Mouse (Mus musculus) C2C12 (cell line): ENCODE results near the gene Slc16a13. TPM values are rescaled to one million over a fixed set of nuclear protein-coding genes. Genes with fewer than 3 reads are reported as not detected.
A peak's percentile ranks its signal among the peaks of the same experiment; 100 is the strongest.

ENCODE experiments used
- H3K27me3 ChIP-seq: one replicate; pipeline ENCODE4 v1.6.1; 2011; ENCODE audit not compliant: control insufficient read depth, insufficient read depth, insufficient read length
- H3K36me3 ChIP-seq: one replicate; pipeline ENCODE4 v1.6.1; 2011; ENCODE audit not compliant: control insufficient read depth, insufficient read depth
- H3K4me3 ChIP-seq: one replicate; pipeline ENCODE4 v1.5.1; 2011; ENCODE audit warnings: mild to moderate bottlenecking, control low read depth; ENCODE audit not compliant: poor library complexity, insufficient read depth, severe bottlenecking
- H3K79me2 ChIP-seq: one replicate; pipeline ENCODE4 v1.6.1; 2011; ENCODE audit not compliant: control insufficient read depth, insufficient read depth
- H3K79me3 ChIP-seq: one replicate; pipeline ENCODE4 v1.6.1; 2011; ENCODE audit warnings: low read depth, control low read depth
- H3ac ChIP-seq: one replicate; pipeline ENCODE3; 2011; ENCODE audit warnings: low read depth; ENCODE audit not compliant: control insufficient read depth, insufficient read length
- CEBPB ChIP-seq: IDR thresholded peaks from one replicate; pipeline ENCODE4 v1.6.1; 2011; ENCODE audit warnings: low read depth, mild to moderate bottlenecking, control low read depth, moderate library complexity
- CTCF ChIP-seq: IDR thresholded peaks from one replicate; pipeline ENCODE4 v1.5.1; 2011; ENCODE audit not compliant: control insufficient read depth, insufficient read depth, insufficient read length
- FOSL1 ChIP-seq: IDR thresholded peaks from one replicate; pipeline ENCODE4 v1.8.0; 2011; ENCODE audit warnings: mild to moderate bottlenecking, low read length; ENCODE audit not compliant: poor library complexity, insufficient read depth, severe bottlenecking
- MAX ChIP-seq: IDR thresholded peaks from one replicate; pipeline ENCODE4 v1.6.1; 2011; ENCODE audit warnings: mild to moderate bottlenecking, control low read depth
- MYOD1 ChIP-seq: IDR thresholded peaks from one replicate; pipeline ENCODE4 v1.6.1; 2011; ENCODE audit warnings: low read depth; ENCODE audit not compliant: control insufficient read depth, insufficient read length
- MYOG ChIP-seq: IDR thresholded peaks from one replicate; pipeline ENCODE4 v1.6.1; 2011; ENCODE audit not compliant: control insufficient read depth, insufficient read length; ENCODE audit errors: extremely low read depth
- USF1 ChIP-seq: IDR thresholded peaks from one replicate; pipeline ENCODE4 v1.6.1; 2011; ENCODE audit warnings: low read depth, mild to moderate bottlenecking, control low read depth, moderate library complexity
- polyA plus RNA-seq: library from polyadenylated mRNA; unstranded; fragments of >200 nt; fragmentation: generic; extraction: Trizol; gene quantifications from one replicate; pipeline ENCODE4 v1.2.1, GENCODE M21; 2012; ENCODE audit warnings: missing spikeins

The Slc16a13 gene
- polyA plus RNA-seq, 1 experiment = 22.0 TPM

- Histone ChIP-seq H3K36me3 (no peaks in the 10 kb centered on the region), H3K4me3 (no peak overlapping the region), H3K27me3 (peaks cover 18% of the 10 kb centered on the region), H3K79me3 (no peaks in the 10 kb centered on the region), H3K79me2 (no peaks in the 10 kb centered on the region), H3ac (no peak overlapping the region)
- no peak for TF ChIP-seq FOSL1
Observed at GRCm38 (mm10) chr11:70254337-70254736, 33.5 kb upstream of the Slc16a13 start.

- TF ChIP-seq MAX = no peak
- no peak for TF ChIP-seq CTCF
- TF ChIP-seq MYOD1 = no peak
- no peak for TF ChIP-seq FOSL1
- TF ChIP-seq USF1 = no peak
- TF ChIP-seq MYOG = no peak
- TF ChIP-seq CEBPB = no peak
- Histone ChIP-seq H3K27me3 (peaks cover 20% of the 10 kb centered on the region), H3K79me2 (no peaks in the 10 kb centered on the region), H3K4me3 (no peak overlapping the region), H3K79me3 (no peaks in the 10 kb centered on the region), H3K36me3 (no peaks in the 10 kb centered on the region), H3ac (no peak overlapping the region)
Observed at GRCm38 (mm10) chr11:70251853-70252252, 31.0 kb upstream of the Slc16a13 start.

GRCm38 (mm10) chr11:70250150-70250549 lies 29.3 kb upstream of the Slc16a13 start:
- Histone ChIP-seq H3K79me3 (no peaks in the 10 kb centered on the region), H3K27me3 (peaks cover 36% of the 10 kb centered on the region), H3K36me3 (no peaks in the 10 kb centered on the region), H3K79me2 (no peaks in the 10 kb centered on the region), H3K4me3 (no peak overlapping the region), H3ac (no peak overlapping the region)
- TF ChIP-seq FOSL1 (no peak), MAX (no peak)

- Histone ChIP-seq H3K79me3 (no peaks in the 10 kb centered on the region), H3K36me3 (no peaks in the 10 kb centered on the region), H3K79me2 (no peaks in the 10 kb centered on the region), H3K4me3 (no peak overlapping the region), H3ac (no peak overlapping the region), H3K27me3 (peaks cover 30% of the 10 kb centered on the region)
- TF ChIP-seq MYOG (no peak), MYOD1 (no peak), CTCF (peak; percentile 6), FOSL1 (no peak)
Observed at GRCm38 (mm10) chr11:70247136-70247845, 26.4 kb upstream of the Slc16a13 start.

- Histone ChIP-seq H3K79me2 (peaks cover 18% of the 10 kb centered on the region), H3K27me3 (peaks cover 27% of the 10 kb centered on the region), H3K36me3 (no peaks in the 10 kb centered on the region), H3K4me3 (no peak overlapping the region), H3ac (no peak overlapping the region), H3K79me3 (peaks cover 16% of the 10 kb centered on the region)
- no peak for TF ChIP-seq FOSL1
Observed at GRCm38 (mm10) chr11:70242591-70242990, 21.7 kb upstream of the Slc16a13 start.

GRCm38 (mm10) chr11:70239541-70240279 lies 18.8 kb upstream of the Slc16a13 start, which contains the start of the genes Gm21988 and Rnasek:
Gm21988 (minus strand) TSS chr11:70239830.
Rnasek (minus strand) TSS chr11:70239842.
- Histone ChIP-seq H3K79me2 (peaks cover 31% of the 10 kb centered on the region), H3K36me3 (peaks cover 9% of the 10 kb centered on the region), H3K79me3 (peaks cover 18% of the 10 kb centered on the region), H3ac (peak within 1 kb of the TSS; percentile 96), H3K27me3 (peaks cover 6% of the 10 kb centered on the region), H3K4me3 (peak within 1 kb of the TSS; percentile 84)
- TF ChIP-seq USF1 (peak; percentile 100), CEBPB (no peak), MAX (peak; percentile 23)
